Mouse (Mus musculus): ENCODE data around the gene Atf5. TPM values are rescaled to one million over a fixed set of nuclear protein-coding genes. Genes with fewer than 3 reads are reported as not detected.

Atf5 gene
- total RNA-seq, 2 experiments from 2014 or later = 63.7 to 64.5 TPM

DNA sequence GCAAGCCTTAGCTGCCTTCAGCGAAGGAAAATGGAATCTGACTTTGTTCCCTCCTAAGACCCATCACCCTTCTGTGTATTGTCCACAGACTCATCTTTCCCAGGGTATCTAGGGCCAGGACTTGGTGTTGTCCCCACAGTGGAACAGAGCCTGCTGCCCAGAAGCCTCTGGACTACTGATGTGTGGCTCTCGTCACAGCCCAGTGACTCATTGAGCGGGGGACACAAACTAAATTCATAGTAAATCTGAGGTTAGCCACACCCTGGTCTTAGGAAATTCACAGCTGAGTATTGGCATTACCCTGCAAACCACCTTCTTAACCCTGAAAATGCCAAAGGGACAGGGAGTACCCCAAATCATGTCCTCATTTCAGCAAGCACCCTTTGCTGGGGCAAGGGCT, 10.3 kb upstream of the Atf5 start:
- DNase-seq (ENCODE audit: low spot score) = no peak
- intact Hi-C loops (cut with DNase I) = loop anchor here (10.0 kb wide), 1 partner anchor 172 kb away; no protein-coding TSS in a partner anchor

GRCm38 (mm10) chr7:44824872-44825271, 8.4 kb upstream of the Atf5 start:
- intact Hi-C loops (cut with DNase I) = loop anchor here (2.0 to 10.0 kb wide), 2 partner anchors 100 to 170 kb away; no protein-coding TSS in a partner anchor
- no peak for DNase-seq (ENCODE audit: low spot score)

DNA sequence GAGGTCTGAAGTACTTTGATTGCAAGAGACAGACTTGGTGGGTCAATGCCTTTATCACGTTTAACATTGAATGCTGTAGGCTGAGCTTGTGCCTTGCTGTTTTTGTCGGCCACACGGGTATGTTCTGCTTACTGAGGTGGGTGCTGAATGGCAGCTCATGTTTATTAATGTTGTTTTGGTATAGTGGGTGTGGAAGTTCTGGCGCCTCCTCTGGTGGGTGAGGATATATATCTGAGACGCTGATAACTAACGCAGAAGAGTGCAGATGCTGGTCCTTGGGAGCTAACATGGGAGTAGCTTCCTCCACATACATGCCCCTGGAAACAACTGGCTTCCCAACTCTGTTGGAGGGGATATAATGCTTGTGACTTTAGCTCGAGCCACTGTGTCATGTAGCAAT, 7.0 kb upstream of the Atf5 start:
- DNase-seq (ENCODE audit: low spot score) = no peak
- intact Hi-C loops (cut with DNase I) = loop anchor here (10.0 kb wide), 1 partner anchor 169 kb away; no protein-coding TSS in a partner anchor

DNA sequence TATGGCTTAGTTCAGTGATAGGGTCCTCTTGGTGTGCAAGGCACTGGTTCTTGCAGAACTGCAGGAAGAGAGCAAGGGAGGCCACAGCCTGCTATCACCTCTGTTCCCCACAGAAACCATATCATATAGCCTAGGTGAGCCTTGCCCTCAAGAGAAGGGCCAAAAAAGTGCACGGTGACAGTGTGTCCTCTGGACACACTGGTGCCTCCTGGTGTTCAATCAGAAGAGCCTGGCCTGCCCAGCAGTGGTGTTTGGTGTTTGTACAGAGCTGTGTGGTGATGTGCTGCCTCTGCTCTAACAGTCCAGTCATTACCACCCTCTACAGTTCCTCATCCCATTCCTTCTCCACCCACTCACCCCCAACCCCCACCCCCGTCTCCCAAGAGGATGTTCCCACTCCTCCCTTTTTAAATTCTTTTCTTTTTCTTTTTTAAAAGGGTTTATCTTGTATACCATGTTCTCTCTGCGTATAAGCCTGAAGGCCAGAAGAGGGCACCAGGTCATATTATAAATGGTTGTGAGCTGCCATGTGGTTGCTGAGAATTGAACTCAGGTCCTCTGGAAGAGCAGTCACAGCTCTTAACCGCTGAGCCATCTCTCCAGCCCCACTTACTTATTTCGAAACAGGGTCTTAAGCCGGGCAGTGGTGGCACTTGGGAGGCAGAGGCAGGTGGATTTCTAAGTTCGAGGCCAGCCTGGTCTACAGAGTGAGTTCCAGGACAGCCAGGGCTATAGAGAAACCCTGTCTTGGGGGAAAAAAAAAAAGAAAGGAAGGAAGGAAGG, 5.4 kb upstream of the Atf5 start:
- intact Hi-C loops (cut with DNase I) = loop anchor here (10.0 kb wide), 1 partner anchor 167 kb away; no protein-coding TSS in a partner anchor
- DNase-seq (ENCODE audit: low spot score) = no peak

- DNase-seq (ENCODE audit: low spot score) = no peak
Observed at GRCm38 (mm10) chr7:44820525-44820924, 4.1 kb upstream of the Atf5 start.

GRCm38 (mm10) chr7:44819863-44820262, 3.4 kb upstream of the Atf5 start:
- intact Hi-C loops (cut with DNase I) = loop anchor here (2.0 to 10.0 kb wide), 2 partner anchors 73 to 165 kb away; no protein-coding TSS in a partner anchor
- no peak for DNase-seq (ENCODE audit: low spot score)

More at GRCm38 (mm10) chr7:44820525-44820924, 4.1 kb upstream of the Atf5 start:
- intact Hi-C loops (cut with DNase I) = loop anchor here (10.0 kb wide), 1 partner anchor 166 kb away; no protein-coding TSS in a partner anchor

DNA sequence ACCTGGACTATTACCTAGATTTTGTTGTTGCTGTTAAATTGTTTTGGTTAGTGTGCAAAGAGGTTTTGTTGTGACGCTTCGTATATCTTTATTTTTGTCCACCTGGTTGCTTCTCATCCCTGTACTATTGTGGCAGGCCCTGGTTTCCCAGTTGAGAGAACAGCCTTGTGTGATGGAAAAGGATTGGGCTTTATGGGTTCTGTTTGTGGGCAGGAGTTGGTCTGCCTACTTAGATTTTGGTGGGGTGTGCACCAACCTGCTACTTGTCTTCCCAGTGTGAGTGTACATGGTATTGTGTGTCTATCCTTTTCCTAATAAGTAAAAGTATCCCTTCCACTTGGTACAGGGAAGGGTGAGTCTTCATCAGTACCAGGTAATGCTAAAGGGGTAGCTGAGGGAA, 2.9 kb upstream of the Atf5 start:
- no peak for DNase-seq (ENCODE audit: low spot score)
- intact Hi-C loops (cut with DNase I) = loop anchor here (2.0 kb wide), 1 partner anchor 73 kb away; no protein-coding TSS in a partner anchor

DNA sequence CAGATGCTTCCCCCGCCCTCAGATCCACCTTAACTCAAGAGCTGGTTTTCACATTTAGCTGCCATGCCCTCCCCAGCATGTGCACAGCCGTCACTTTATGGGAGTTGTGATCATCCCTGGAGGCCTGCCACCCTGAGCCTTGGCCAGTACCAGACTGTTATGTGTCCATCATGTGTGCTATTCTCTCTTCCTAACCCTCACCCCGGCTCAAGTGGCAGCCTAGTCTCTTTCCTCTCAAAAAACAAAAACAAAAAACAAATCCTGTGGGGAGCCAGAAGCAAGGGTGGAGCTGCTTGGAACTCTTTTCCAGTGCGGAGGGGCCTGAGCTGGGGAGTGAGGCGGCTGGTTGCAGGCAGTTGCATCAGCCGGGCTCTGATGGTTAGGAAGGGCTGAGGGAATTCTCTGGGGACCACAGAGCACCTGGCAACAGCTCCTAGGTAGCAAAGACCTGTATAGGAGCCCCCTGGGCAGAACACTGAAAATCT, 2.3 kb upstream of the Atf5 start:
- intact Hi-C loops (cut with DNase I) = loop anchor here (2.0 kb wide), 1 partner anchor 72 kb away; no protein-coding TSS in a partner anchor

DNA sequence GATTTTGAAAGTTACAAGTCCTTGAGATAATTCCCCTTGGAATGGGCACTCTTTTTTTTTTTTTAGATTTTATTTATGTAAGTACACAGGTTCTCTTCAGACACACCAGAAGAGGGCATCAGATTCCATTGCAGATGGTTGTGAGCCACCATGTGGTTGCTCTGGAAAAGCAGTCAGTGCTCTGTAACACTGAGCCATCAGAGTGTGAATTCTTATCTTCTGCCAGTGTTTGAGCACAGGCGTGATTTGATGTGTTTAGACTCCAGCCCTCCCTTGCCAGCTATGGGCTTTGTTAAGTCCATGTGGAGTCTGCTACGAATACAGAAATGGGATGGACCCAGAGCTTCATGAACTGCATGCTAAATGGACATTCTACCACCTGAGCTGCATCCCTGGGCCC, 1.7 kb upstream of the Atf5 start:
- no peak for DNase-seq (ENCODE audit: low spot score)
- intact Hi-C loops (cut with DNase I) = loop anchor here (2.0 kb wide), 1 partner anchor 71 kb away; no protein-coding TSS in a partner anchor

More for the DNA sequence above, 2.3 kb upstream of the Atf5 start:
- DNase-seq (ENCODE audit: low spot score) = no peak

DNA sequence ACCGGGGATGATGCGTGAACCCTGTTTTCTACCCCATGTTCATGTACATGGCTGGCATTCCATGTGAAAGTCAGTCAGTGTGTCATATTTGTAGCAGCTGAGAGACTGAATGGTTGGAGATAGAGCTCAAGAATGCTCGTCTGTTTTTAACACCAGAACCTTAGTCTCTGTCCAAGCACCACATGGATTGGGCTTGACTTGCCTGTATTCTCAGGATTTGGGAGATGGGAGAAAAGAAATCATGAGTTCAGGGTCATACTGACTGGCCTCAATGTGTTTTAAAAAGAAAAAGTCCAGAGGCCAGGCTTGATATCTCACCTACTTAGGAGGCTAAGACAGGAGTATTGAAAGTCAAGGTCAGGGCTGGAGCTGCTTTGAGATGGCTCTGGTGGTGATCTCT, 983 bp upstream of the Atf5 start:
- DNase-seq (ENCODE audit: low spot score) = no peak
- intact Hi-C loops (cut with DNase I) = no loop called here

DNA sequence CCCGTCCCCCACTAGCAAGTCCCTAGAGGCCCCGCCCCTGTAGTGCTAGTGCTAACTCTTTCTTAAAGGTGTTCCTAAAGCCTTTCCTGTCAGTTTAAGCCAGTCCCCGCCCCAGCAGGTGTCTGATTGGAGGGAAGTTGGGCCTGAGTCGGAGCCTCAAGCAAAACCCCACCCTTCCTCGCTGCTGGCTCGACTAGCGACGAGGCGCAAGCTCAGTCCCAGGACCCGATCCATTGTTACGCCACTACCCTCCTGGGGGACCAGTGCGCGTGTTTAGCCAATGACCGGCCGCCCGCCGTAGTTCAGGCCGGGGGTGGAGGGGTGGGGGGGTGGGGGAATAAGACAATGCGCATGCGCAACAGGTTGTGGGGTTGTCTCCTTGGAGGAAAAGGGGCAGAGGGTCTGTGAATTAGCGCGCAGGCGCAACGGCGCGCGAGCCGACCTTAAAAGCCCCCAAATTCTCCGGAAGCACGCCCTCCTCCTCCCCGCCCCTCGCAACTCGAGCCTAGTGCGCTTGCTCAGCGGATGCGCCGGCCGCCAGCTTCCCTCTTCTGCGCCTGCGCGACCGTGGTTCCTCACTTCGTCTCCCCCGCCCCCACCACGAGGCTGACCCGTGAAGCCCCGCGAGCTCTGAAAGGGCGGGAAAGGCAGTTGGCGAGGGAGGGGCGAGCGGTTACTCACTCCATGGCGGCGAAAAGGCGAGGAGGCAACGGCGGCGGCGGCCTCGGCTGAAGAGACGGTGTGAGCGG, 563 bp downstream of the Atf5 start, which contains the start of the genes Nup62 and Il4i1:
Gene Nup62, plus strand, starts transcription at position 368 of the 749 bp plus-strand sequence.
Gene Il4i1, plus strand, starts transcription at position 667 of the 749 bp plus-strand sequence.
- DNase-seq (ENCODE audit: low spot score) = peak; percentile 98
- intact Hi-C loops (cut with DNase I) = no loop called here

- DNase-seq (ENCODE audit: low spot score) = no peak
- intact Hi-C loops (cut with DNase I) = no loop called here
Observed at GRCm38 (mm10) chr7:44814952-44815553, 1.4 kb downstream of the Atf5 start.

GRCm38 (mm10) chr7:44814423-44814822, 2.0 kb downstream of the Atf5 start:
- intact Hi-C loops (cut with DNase I) = no loop called here
- no peak for DNase-seq (ENCODE audit: low spot score)

- DNase-seq (ENCODE audit: low spot score) = no peak
- intact Hi-C loops (cut with DNase I) = no loop called here
Observed at GRCm38 (mm10) chr7:44813985-44814384, 2.5 kb downstream of the Atf5 start.

DNA sequence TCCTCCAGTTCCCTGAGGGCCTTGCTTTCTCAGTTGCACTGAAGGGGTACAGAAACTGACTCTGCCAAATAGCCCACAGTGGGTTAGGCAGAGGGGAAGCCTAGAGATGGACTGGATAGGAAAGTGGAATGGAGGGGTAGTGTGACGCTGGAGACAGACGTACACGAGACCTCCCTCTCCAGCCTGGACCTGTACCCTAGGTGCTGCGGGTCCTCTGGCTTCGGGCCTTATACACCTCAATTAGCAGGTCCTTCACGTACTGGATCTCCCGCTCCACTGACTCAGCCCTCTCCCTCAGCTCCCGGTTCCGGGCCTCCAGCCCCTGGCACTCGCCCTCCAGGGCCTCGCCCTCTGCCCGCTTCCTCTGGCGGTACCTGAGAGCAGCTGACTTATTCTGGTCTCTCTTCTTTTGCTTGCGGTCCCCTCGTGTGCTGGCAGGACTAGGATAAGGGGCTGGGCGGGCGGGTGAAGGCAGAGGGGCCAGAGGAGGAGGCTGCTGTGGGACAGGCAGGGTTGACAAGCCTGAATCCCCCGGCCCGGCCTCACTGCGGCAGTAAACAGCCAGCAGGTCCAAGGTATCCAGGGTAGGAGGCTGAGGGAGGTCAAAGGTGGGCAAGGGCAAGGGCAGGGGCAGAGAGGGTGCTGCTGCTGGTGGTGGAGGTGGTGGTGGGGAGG, 3.7 kb downstream of the Atf5 start:
- DNase-seq (ENCODE audit: low spot score) = no peak
- intact Hi-C loops (cut with DNase I) = no loop called here

GRCm38 (mm10) chr7:44810819-44811557, 5.5 kb downstream of the Atf5 start:
- intact Hi-C loops (cut with DNase I) = no loop called here
- no peak for DNase-seq (ENCODE audit: low spot score)

DNA sequence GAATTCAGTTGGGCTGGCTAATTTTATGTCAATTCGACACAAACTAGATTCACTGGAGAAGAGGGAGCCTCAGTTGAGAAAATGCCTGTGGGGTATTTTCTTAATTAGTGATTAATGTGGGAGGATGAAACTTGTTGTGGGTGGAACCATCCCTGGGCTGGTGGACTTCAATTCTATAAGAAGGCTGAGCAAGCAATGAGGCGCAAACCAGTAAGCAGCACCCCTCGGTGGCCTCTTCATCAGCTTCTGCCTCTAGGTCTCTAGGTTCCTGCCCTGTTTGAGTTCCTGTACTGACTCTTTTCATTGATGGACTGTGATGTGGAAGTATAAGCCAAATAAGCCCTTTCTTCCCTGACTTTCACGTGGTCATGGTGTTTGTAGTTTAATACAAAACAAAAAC, 6.1 kb downstream of the Atf5 start:
- DNase-seq (ENCODE audit: low spot score) = no peak
- intact Hi-C loops (cut with DNase I) = no loop called here

- intact Hi-C loops (cut with DNase I) = no loop called here
- no peak for DNase-seq (ENCODE audit: low spot score)
Observed at GRCm38 (mm10) chr7:44809466-44809865, 7.0 kb downstream of the Atf5 start.

DNA sequence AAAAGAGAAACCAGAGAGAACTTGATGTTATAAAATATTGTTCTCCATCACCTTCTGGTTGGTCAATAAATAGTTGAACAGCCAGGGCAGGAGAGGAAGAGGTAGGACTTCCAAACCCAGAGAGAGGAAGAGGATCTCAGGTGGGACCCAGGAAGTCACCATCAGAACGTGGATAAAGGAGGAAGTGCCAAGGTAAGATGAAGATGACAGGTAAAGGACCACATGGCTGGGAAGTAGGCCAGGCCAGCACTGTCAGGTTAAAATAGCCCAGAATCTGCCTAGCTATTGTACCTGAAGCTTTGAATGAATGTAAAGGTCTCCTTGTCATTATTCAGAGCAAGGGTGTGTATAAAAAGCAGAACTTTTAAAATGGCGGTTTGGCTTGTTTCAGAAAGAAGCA, 7.5 kb downstream of the Atf5 start:
- no peak for DNase-seq (ENCODE audit: low spot score)
- intact Hi-C loops (cut with DNase I) = no loop called here

Data from heart, postnatal 25 days (tissue).